Mouse (Mus musculus) neural tube, embryonic 11.5 days (tissue): Measurements from ENCODE around the gene Usf2. TPM values are rescaled to one million over a fixed set of nuclear protein-coding genes. Genes with fewer than 3 reads are reported as not detected.
"Not testable (repeated sequence)": the region's sequence is repeated elsewhere in the genome, so short reads cannot be mapped to it uniquely, and the experiment has no call there.

Experiments
- ATAC-seq: fragments of 200-750 bp; cut with Nextera tagmentation; 2 replicates; pipeline ENCODE4 v1.8.0; 2017; ENCODE audit warnings: moderate number of reproducible peaks, mild to moderate bottlenecking, moderate TSS enrichment, moderate library complexity; ENCODE audit not compliant: insufficient read depth, low FRiP score, low TSS enrichment
- DNase-seq: peaks from one replicate; pipeline ENCODE4 v3.0.0-alpha.2; 2015; ENCODE audit warnings: low spot score
- H3K27ac ChIP-seq: fragments of 300-500 bp; sonication (generic); 2 replicates; pipeline ENCODE4 v1.5.1; 2014; ENCODE audit warnings: low read depth, mild to moderate bottlenecking, low read length
- H3K27me3 ChIP-seq: fragments of 300-500 bp; sonication (generic); 2 replicates; pipeline ENCODE4 v1.6.1; 2014; ENCODE audit warnings: mild to moderate bottlenecking, low read length, mixed read lengths; ENCODE audit not compliant: control insufficient read depth, insufficient read depth
- H3K36me3 ChIP-seq: fragments of 300-500 bp; sonication (generic); 2 replicates; pipeline ENCODE4 v1.6.1; 2014; ENCODE audit warnings: mild to moderate bottlenecking, low read length, moderate library complexity, mixed read lengths; ENCODE audit not compliant: control insufficient read depth, insufficient read depth
- H3K4me1 ChIP-seq: fragments of 300-500 bp; sonication (generic); 2 replicates; pipeline ENCODE4 v1.6.1; 2014; ENCODE audit warnings: low read length, mixed read lengths; ENCODE audit not compliant: control insufficient read depth, insufficient read depth
- H3K4me2 ChIP-seq: fragments of 300-500 bp; sonication (generic); 2 replicates; pipeline ENCODE4 v1.6.1; 2014; ENCODE audit warnings: low read depth, mild to moderate bottlenecking, moderate library complexity
- H3K4me3 ChIP-seq: fragments of 300-500 bp; sonication (generic); 2 replicates; pipeline ENCODE4 v1.5.1; 2014; ENCODE audit warnings: low read depth, low read length
- H3K9ac ChIP-seq: fragments of 300-500 bp; sonication (generic); 2 replicates; pipeline ENCODE4 v1.6.1; 2014; ENCODE audit warnings: mild to moderate bottlenecking, low read length
- H3K9me3 ChIP-seq: fragments of 300-500 bp; sonication (generic); 2 replicates; pipeline ENCODE4 v1.6.1; 2016; ENCODE audit warnings: low read length; ENCODE audit not compliant: control insufficient read depth
- WGBS: fragments of 180-500 bp; shearing (Covaris S2); extraction: QIAGEN DNeasy Blood & Tissue Kit; methylation state at CpG from one replicate; pipeline ENCODE4 v1.1.7; 2014; 5-methylcytosine and 5-hydroxymethylcytosine counted together
- polyA plus RNA-seq: library from polyadenylated mRNA; unstranded; fragments of >200 nt; fragmentation: Nextera tagmentation; extraction: Ambion mirVana; gene quantifications from 2 replicates; pipeline ENCODE4 v1.2.1, GENCODE M21; 2014

The Usf2 gene
- polyA plus RNA-seq, 1 experiment from 2014 or later, result 27.9 TPM

DNA sequence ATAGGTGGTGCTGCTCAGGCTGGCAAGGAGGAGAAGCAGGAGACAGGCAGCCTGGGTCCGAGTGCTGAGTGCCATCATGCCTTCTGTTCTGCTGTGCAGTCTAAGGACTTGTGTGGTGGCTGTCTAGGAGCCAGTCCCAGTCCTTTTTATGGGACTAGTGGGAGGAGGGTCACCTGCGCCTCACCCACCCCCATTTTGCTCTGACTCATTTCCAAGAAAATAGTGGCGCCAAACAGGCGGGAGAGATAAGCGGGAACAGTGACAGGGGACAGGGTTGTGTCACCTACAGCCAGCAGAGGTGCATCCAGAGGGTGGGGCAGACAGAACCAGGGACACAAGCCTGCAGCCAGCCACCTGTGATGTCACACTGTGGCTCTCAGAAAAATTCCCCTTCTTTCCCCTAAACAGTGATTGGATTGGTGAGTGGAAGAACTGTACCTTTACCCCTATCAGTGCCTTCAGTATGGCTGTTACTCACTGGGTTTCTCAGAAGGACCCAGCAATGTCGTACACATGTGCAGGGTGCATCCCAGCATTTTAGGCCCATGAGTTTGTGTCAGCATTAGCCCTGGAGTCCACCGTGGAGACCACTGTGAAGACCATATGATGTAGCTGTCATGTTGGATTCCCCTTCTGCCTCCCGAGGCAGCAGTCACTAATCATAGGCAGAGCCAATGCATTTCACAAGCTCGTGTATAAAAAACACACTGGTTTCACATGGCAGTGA lies 12.5 kb downstream of the Usf2 start, which contains the start of gene Hamp:
Gene Hamp (minus strand): TSS at position 124 of the 727 bp plus-strand sequence.
- Histone ChIP-seq H3K27ac (no peak within 1 kb of the TSS), H3K4me1 (no peaks in the 10 kb centered on the region), H3K36me3 (no peaks in the 10 kb centered on the region; the same call in 1 of the 2 replicates), H3K27me3 (no peaks in the 10 kb centered on the region), H3K4me2 (no peak within 1 kb of the TSS), H3K9ac (no peak within 1 kb of the TSS), H3K4me3 (no peak within 1 kb of the TSS), H3K9me3 (no peaks in the 10 kb centered on the region)
- DNase-seq (no peak), ATAC-seq (no peak)
- 71% methylated on average over 9 of the region's 9 CpGs for WGBS

DNA sequence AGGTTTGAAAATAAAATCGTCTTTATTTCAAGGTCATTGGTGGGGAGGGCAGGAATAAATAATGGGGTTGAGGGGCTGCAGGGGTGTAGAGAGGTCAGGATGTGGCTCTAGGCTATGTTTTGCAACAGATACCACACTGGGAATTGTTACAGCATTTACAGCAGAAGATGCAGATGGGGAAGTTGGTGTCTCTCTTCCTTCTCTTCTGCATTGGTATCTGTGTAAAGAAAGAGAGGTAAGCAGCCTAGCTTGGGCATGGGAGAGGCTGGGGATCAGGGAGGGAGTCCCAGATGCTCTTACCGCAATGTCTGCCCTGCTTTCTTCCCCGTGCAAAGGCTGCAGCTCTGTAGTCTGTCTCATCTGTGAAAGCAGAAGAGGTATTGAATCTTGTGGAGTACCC lies 14.2 kb downstream of the Usf2 start:
- H3K9me3 ChIP-seq, DNase-seq, H3K36me3 ChIP-seq, H3K4me2 ChIP-seq, H3K4me3 ChIP-seq, ATAC-seq, H3K27ac ChIP-seq, H3K9ac ChIP-seq, H3K4me1 ChIP-seq, H3K27me3 ChIP-seq: not testable (repeated sequence)
- WGBS, result 59% methylated on average over 3 of the region's 3 CpGs

- H3K9me3 ChIP-seq, ATAC-seq, H3K4me1 ChIP-seq, H3K4me2 ChIP-seq, H3K4me3 ChIP-seq, H3K36me3 ChIP-seq, H3K27ac ChIP-seq, DNase-seq, H3K27me3 ChIP-seq, H3K9ac ChIP-seq: not testable (repeated sequence)
- 64% methylated on average over 1 of the region's 1 CpGs for WGBS
These were observed 16.5 kb downstream of the Usf2 start for GRCm38 (mm10) chr7:30940070-30940469.

GRCm38 (mm10) chr7:30935422-30936099 lies 21.0 kb downstream of the Usf2 start:
- H3K9ac ChIP-seq, H3K27ac ChIP-seq, H3K4me2 ChIP-seq, H3K9me3 ChIP-seq, H3K4me3 ChIP-seq, H3K27me3 ChIP-seq, DNase-seq, H3K36me3 ChIP-seq, H3K4me1 ChIP-seq, ATAC-seq: not testable (repeated sequence)
- WGBS, result 82% methylated on average over 6 of the region's 6 CpGs

DNA sequence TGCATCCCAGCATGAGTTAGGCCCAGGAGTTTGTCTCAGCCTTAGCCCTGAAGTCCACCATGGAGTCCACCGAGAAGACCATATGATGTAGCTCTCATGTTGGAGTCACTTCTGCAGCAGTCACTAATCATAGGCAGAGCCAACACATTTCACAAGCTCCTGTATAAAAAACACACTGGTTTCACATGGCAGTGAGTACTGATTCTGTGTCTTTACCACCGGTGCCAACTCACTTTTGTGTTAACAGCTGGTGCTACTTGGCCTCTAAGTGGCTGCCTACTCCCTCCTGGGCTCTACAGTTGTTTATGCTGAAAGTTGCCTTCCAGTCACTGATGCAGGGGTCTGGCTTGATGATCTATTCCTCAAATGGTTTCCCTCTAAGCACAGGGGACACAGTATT lies 32.0 kb downstream of the Usf2 start, which contains the start of gene Hamp2:
Gene Hamp2 (minus strand): TSS at position 101 of the 400 bp plus-strand sequence.
- not testable (repeated sequence) for DNase-seq, H3K4me1 ChIP-seq, H3K9ac ChIP-seq, H3K4me2 ChIP-seq, H3K27ac ChIP-seq, H3K9me3 ChIP-seq, H3K4me3 ChIP-seq, ATAC-seq, H3K27me3 ChIP-seq, H3K36me3 ChIP-seq
- 92% methylated on average over 2 of the region's 2 CpGs for WGBS

GRCm38 (mm10) chr7:30924071-30924470 lies 32.5 kb downstream of the Usf2 start:
- no peak overlapping the region for H3K27ac ChIP-seq
- H3K4me3 ChIP-seq, result no peak overlapping the region
- ATAC-seq (no peak), DNase-seq (no peak)
- H3K4me1 ChIP-seq, result no peaks in the 10 kb centered on the region
- H3K27me3 ChIP-seq, result no peaks in the 10 kb centered on the region
- H3K9me3 ChIP-seq, result no peaks in the 10 kb centered on the region
- H3K9ac ChIP-seq, result no peak overlapping the region
- 78% methylated on average over 3 of the region's 3 CpGs for WGBS
- no peak overlapping the region for H3K4me2 ChIP-seq
- H3K36me3 ChIP-seq, result no peaks in the 10 kb centered on the region

DNA sequence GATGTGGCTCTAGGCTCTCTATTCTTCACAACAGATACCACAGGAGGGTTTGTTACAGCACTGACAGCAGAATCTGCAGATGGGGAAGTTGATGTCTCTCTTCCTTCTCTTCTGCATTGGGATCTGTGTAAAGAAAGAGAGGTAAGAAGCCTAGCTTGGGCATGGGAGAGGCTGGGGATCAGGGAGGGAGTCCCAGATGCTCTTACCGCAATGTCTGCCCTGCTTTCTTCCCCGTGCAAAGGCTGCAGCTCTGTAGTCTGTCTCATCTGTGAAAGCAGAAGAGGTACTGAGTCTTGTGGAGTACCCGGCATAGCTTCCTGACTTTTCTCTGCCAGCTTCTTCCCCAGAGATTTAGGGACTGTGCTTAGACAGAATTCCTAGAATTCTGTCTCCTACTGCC lies 34.1 kb downstream of the Usf2 start:
- H3K36me3 ChIP-seq, H3K27me3 ChIP-seq, H3K4me3 ChIP-seq, DNase-seq, ATAC-seq, H3K4me1 ChIP-seq, H3K9me3 ChIP-seq, H3K4me2 ChIP-seq, H3K9ac ChIP-seq, H3K27ac ChIP-seq: not testable (repeated sequence)
- 43% methylated on average over 3 of the region's 3 CpGs for WGBS

DNA sequence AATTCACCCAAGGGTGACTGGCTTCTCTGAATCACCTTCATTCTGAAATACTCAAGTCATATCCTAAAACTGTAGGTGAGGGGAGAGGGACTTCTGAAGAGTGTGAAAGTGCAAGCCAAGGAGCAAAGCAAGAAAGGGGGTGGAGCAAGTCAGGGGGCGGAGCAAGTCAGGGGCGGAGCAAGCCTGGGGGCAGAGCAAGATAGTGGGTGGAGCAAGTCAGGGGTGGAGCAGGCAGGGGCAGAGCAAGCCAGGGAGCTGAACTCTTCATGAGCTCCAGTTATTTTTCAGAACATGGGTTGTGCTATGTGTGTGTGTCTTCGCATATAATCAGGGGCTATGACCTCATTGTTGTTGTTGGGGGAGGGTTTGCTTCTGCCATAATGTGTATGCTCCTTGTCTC lies 36.4 kb downstream of the Usf2 start:
- no peak for ATAC-seq
- H3K4me2 ChIP-seq, result no peak overlapping the region
- DNase-seq, result no peak
- no peaks in the 10 kb centered on the region for H3K36me3 ChIP-seq
- H3K4me1 ChIP-seq, result no peaks in the 10 kb centered on the region
- H3K4me3 ChIP-seq, result no peak overlapping the region
- no peak overlapping the region for H3K9ac ChIP-seq
- H3K27ac ChIP-seq, result no peak overlapping the region
- H3K9me3 ChIP-seq, result no peaks in the 10 kb centered on the region
- WGBS, result 62% methylated on average over 3 of the region's 3 CpGs
- no peaks in the 10 kb centered on the region for H3K27me3 ChIP-seq

DNA sequence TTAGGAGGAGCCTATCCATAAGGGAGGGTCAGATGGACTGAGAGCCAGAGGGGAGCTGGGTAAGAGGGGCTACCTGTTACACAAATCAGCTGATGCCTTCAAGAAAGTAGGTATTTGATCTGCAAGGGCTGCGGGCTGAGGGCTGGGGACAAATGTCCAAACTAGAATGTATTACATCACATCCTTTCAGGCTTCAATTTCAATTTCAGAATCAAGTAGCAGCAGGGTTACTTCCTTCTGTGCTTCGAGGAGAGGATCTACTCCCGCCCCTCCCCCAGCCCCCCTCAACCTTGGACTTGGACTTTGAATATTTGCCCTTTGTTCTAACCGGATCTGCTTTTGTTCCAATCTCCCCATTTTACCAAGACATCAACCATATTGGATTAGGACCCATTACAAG lies 39.4 kb downstream of the Usf2 start:
- DNase-seq (no peak), ATAC-seq (no peak)
- H3K27me3 ChIP-seq, result no peaks in the 10 kb centered on the region
- no peak overlapping the region for H3K4me3 ChIP-seq
- WGBS, result 78% methylated on average over 4 of the region's 4 CpGs
- no peaks in the 10 kb centered on the region for H3K4me1 ChIP-seq
- no peaks in the 10 kb centered on the region for H3K9me3 ChIP-seq
- no peak overlapping the region for H3K27ac ChIP-seq
- H3K9ac ChIP-seq, result no peak overlapping the region
- H3K4me2 ChIP-seq, result no peak overlapping the region
- H3K36me3 ChIP-seq, result no peaks in the 10 kb centered on the region
